Mouse (Mus musculus): ENCODE data around the gene Lrg1. TPM values are rescaled to one million over a fixed set of nuclear protein-coding genes. Genes with fewer than 3 reads are reported as not detected.
A peak's percentile ranks its signal among the peaks of the same experiment; 100 is the strongest.

The Lrg1 gene
- polyA plus RNA-seq, 1 experiment = not detected

GRCm38 (mm10) chr17:56137839-56138613 is 16.2 kb upstream of the Lrg1 start:
- no peak for TF ChIP-seq POLR2A (IDR thresholded peaks at IDR 0.05; ENCODE audit: borderline replicate concordance, low read depth, low read length)
- no peak for TF ChIP-seq CTCF (IDR thresholded peaks at IDR 0.05; ENCODE audit: low read depth, low read length)
- H3K4me3 ChIP-seq (ENCODE audit: insufficient read depth, low read length) = no peak overlapping the region
- H3K27ac ChIP-seq (ENCODE audit: insufficient read depth, low read depth, low read length) = no peak overlapping the region
- 0 out of 2 replicates have a peak, but pooled peaks cover 2% of the 10 kb centered on the region for H3K4me1 ChIP-seq (ENCODE audit: control insufficient read depth, insufficient read depth, low read length)

GRCm38 (mm10) chr17:56136558-56136957 is 14.8 kb upstream of the Lrg1 start:
- TF ChIP-seq CTCF (IDR thresholded peaks at IDR 0.05; ENCODE audit: low read depth, low read length) (no peak), POLR2A (IDR thresholded peaks at IDR 0.05; ENCODE audit: borderline replicate concordance, low read depth, low read length) (no peak)
- H3K4me3 ChIP-seq (ENCODE audit: insufficient read depth, low read length) = no peak overlapping the region
- H3K4me1 ChIP-seq (ENCODE audit: control insufficient read depth, insufficient read depth, low read length) = 0 out of 2 replicates have a peak, but pooled peaks cover 2% of the 10 kb centered on the region
- H3K27ac ChIP-seq (ENCODE audit: insufficient read depth, low read depth, low read length) = no peak overlapping the region

GRCm38 (mm10) chr17:56134463-56134971 is 12.7 kb upstream of the Lrg1 start:
- H3K4me1 ChIP-seq (ENCODE audit: control insufficient read depth, insufficient read depth, low read length) = 0 out of 2 replicates have a peak, but pooled peaks cover 2% of the 10 kb centered on the region
- H3K4me3 ChIP-seq (ENCODE audit: insufficient read depth, low read length) = peak overlapping the region; percentile 58
- peak overlapping the region; percentile 56 for H3K27ac ChIP-seq (ENCODE audit: insufficient read depth, low read depth, low read length)
- TF ChIP-seq CTCF (IDR thresholded peaks at IDR 0.05; ENCODE audit: low read depth, low read length) = peak; percentile 93
- no peak for TF ChIP-seq POLR2A (IDR thresholded peaks at IDR 0.05; ENCODE audit: borderline replicate concordance, low read depth, low read length)

- Histone ChIP-seq H3K4me1 (ENCODE audit: control insufficient read depth, insufficient read depth, low read length) (0 out of 2 replicates have a peak, but pooled peaks cover 2% of the 10 kb centered on the region), H3K4me3 (ENCODE audit: insufficient read depth, low read length) (peak overlapping the region; percentile 76), H3K27ac (ENCODE audit: insufficient read depth, low read depth, low read length) (peak overlapping the region; percentile 95)
- TF ChIP-seq CTCF (IDR thresholded peaks at IDR 0.05; ENCODE audit: low read depth, low read length) = no peak
- no peak; the same call in 1 of the 2 replicates for TF ChIP-seq POLR2A (IDR thresholded peaks at IDR 0.05; ENCODE audit: borderline replicate concordance, low read depth, low read length)
Observed at GRCm38 (mm10) chr17:56133457-56134363, 11.9 kb upstream of the Lrg1 start.

GRCm38 (mm10) chr17:56132661-56133060 is 10.9 kb upstream of the Lrg1 start:
- H3K4me1 ChIP-seq (ENCODE audit: control insufficient read depth, insufficient read depth, low read length) = 0 out of 2 replicates have a peak, but pooled peaks cover 2% of the 10 kb centered on the region
- H3K27ac ChIP-seq (ENCODE audit: insufficient read depth, low read depth, low read length) = peak overlapping the region; percentile 95; the same call in 1 of the 2 replicates
- TF ChIP-seq CTCF (IDR thresholded peaks at IDR 0.05; ENCODE audit: low read depth, low read length) = peak; percentile 77
- no peak for TF ChIP-seq POLR2A (IDR thresholded peaks at IDR 0.05; ENCODE audit: borderline replicate concordance, low read depth, low read length)
- peak overlapping the region; percentile 51 for H3K4me3 ChIP-seq (ENCODE audit: insufficient read depth, low read length)

- Histone ChIP-seq H3K27ac (ENCODE audit: insufficient read depth, low read depth, low read length) (no peak overlapping the region), H3K4me1 (ENCODE audit: control insufficient read depth, insufficient read depth, low read length) (0 out of 2 replicates have a peak, but pooled peaks cover 2% of the 10 kb centered on the region), H3K4me3 (ENCODE audit: insufficient read depth, low read length) (no peak overlapping the region)
- TF ChIP-seq CTCF (IDR thresholded peaks at IDR 0.05; ENCODE audit: low read depth, low read length) (peak; percentile 94), POLR2A (IDR thresholded peaks at IDR 0.05; ENCODE audit: borderline replicate concordance, low read depth, low read length) (no peak)
Observed at GRCm38 (mm10) chr17:56131814-56132213, 10.0 kb upstream of the Lrg1 start.

GRCm38 (mm10) chr17:56131136-56131535 is 9.3 kb upstream of the Lrg1 start:
- H3K4me3 ChIP-seq (ENCODE audit: insufficient read depth, low read length) = no peak overlapping the region
- TF ChIP-seq CTCF (IDR thresholded peaks at IDR 0.05; ENCODE audit: low read depth, low read length) = no peak
- TF ChIP-seq POLR2A (IDR thresholded peaks at IDR 0.05; ENCODE audit: borderline replicate concordance, low read depth, low read length) = no peak

GRCm38 (mm10) chr17:56128246-56128645 is 6.4 kb upstream of the Lrg1 start:
- TF ChIP-seq POLR2A (IDR thresholded peaks at IDR 0.05; ENCODE audit: borderline replicate concordance, low read depth, low read length) (no peak), CTCF (IDR thresholded peaks at IDR 0.05; ENCODE audit: low read depth, low read length) (no peak)
- no peaks in the 10 kb centered on the region for H3K4me1 ChIP-seq (ENCODE audit: control insufficient read depth, insufficient read depth, low read length)
- no peak overlapping the region for H3K4me3 ChIP-seq (ENCODE audit: insufficient read depth, low read length)
- no peak overlapping the region for H3K27ac ChIP-seq (ENCODE audit: insufficient read depth, low read depth, low read length)

More at GRCm38 (mm10) chr17:56131136-56131535, 9.3 kb upstream of the Lrg1 start:
- Histone ChIP-seq H3K4me1 (ENCODE audit: control insufficient read depth, insufficient read depth, low read length) (0 out of 2 replicates have a peak, but pooled peaks cover 2% of the 10 kb centered on the region), H3K27ac (ENCODE audit: insufficient read depth, low read depth, low read length) (no peak overlapping the region)

- TF ChIP-seq CTCF (IDR thresholded peaks at IDR 0.05; ENCODE audit: low read depth, low read length) (no peak), POLR2A (IDR thresholded peaks at IDR 0.05; ENCODE audit: borderline replicate concordance, low read depth, low read length) (no peak)
- no peak overlapping the region for H3K4me3 ChIP-seq (ENCODE audit: insufficient read depth, low read length)
- H3K4me1 ChIP-seq (ENCODE audit: control insufficient read depth, insufficient read depth, low read length) = 0 out of 2 replicates have a peak, but pooled peaks cover 2% of the 10 kb centered on the region
- no peak overlapping the region for H3K27ac ChIP-seq (ENCODE audit: insufficient read depth, low read depth, low read length)
Observed at GRCm38 (mm10) chr17:56126175-56126574, 4.4 kb upstream of the Lrg1 start.

Data from bone marrow macrophage, adult 2 months (primary cell).